Mouse (Mus musculus): ENCODE measurements at regions not wholly inside any gene's neighbourhood (a gene's known extent, or its start where the extent isn't known, plus 50 kb on each side); places are given as distances from the start of the nearest gene placed in this dataset.

DNA sequence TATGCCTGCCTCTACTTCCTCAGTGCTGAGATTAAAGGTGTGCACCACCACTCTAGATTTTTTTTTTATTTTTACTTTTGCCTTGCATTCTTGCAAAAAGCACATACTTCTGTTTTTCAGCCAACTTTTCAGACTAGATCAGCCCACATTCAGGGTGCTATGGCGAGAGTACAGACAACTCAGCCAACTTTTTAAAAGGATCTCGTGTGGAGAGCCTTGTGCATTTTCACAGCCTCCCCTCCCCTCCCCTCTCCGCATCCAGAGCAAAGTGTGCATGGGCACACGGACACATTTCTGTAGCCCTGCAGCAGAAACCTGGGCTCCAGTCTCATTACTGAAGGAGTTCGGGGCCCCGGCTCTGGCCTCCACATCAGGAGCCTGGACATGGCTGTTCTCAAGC, 52.6 kb upstream of the Slc6a6 start:
- TF ChIP-seq CTCF (IDR thresholded peaks at IDR 0.05; ENCODE audit: control insufficient read depth, insufficient read depth, insufficient read length) = no peak
- no peak for TF ChIP-seq CEBPB (IDR thresholded peaks at IDR 0.05; ENCODE audit: low read depth)
- TF ChIP-seq MAX (IDR thresholded peaks at IDR 0.05) = no peak
- TF ChIP-seq MYOD1 (IDR thresholded peaks at IDR 0.05; ENCODE audit: control insufficient read depth, insufficient read length, low read depth) = no peak
- TF ChIP-seq USF1 (IDR thresholded peaks at IDR 0.05; ENCODE audit: low read depth) = no peak
- TF ChIP-seq FOSL1 (IDR thresholded peaks at IDR 0.05; ENCODE audit: insufficient read depth, low read length, poor library complexity, severe bottlenecking) = no peak
